Mouse (Mus musculus) liver, embryonic 14.5 days (tissue): Measurements from ENCODE around the gene Aqp6. TPM values are rescaled to one million over a fixed set of nuclear protein-coding genes. Genes with fewer than 3 reads are reported as not detected.
A peak's percentile ranks its signal among the peaks of the same experiment; 100 is the strongest.

Experiments used
- ATAC-seq: fragments of 200-750 bp; cut with Nextera tagmentation; 2 replicates; pipeline ENCODE4 v1.8.0; 2017; ENCODE audit warnings: moderate number of reproducible peaks, mild to moderate bottlenecking, moderate library complexity; ENCODE audit not compliant: insufficient read depth
- DNase-seq, 3 experiments: peaks; one replicate each; pipeline ENCODE4 v3.0.0-alpha.2; 2012 to 2013; ENCODE audit warnings: low read depth in 3 of 3, low spot score in 3 of 3
- H3K27ac ChIP-seq: fragments of 300-500 bp; sonication (generic); 2 replicates; pipeline ENCODE4 v1.5.1; 2014; ENCODE audit warnings: moderate library complexity, mild to moderate bottlenecking, control low read depth, inconsistent platforms
- H3K27me3 ChIP-seq: fragments of 300-500 bp; sonication (generic); 2 replicates; pipeline ENCODE4 v1.6.1; 2014; ENCODE audit warnings: mild to moderate bottlenecking, low read length, moderate library complexity; ENCODE audit not compliant: control insufficient read depth, insufficient read depth
- H3K36me3 ChIP-seq: fragments of 300-500 bp; sonication (generic); replicated peaks from 2 replicates; pipeline ENCODE4 v1.6.1; 2014; ENCODE audit warnings: low read depth; ENCODE audit not compliant: control insufficient read depth, insufficient read depth
- H3K4me1 ChIP-seq, 2 experiments: fragments of 200-500 bp in 1 of 2; fragments of 300-500 bp in 1 of 2; sonication (generic) in 1 of 2; replicated peaks; 2 replicates each; pipeline ENCODE4 v1.6.1; 2012 to 2014; ENCODE audit warnings: antibody characterized with exemption in 1 of 2, inconsistent platforms in 1 of 2, low read length in 1 of 2; ENCODE audit not compliant: control insufficient read depth in 2 of 2, insufficient read depth in 2 of 2
- H3K4me2 ChIP-seq: fragments of 300-500 bp; sonication (generic); 2 replicates; pipeline ENCODE4 v1.6.1; 2014; ENCODE audit warnings: low read depth, mild to moderate bottlenecking, control low read depth, moderate library complexity
- H3K4me3 ChIP-seq, 2 experiments: fragments of 200-500 bp in 1 of 2; fragments of 300-500 bp in 1 of 2; sonication (generic) in 1 of 2; 2 replicates each; pipeline ENCODE4 v1.5.1; 2012 to 2014; ENCODE audit warnings: low read depth in 2 of 2, low read length in 2 of 2, mild to moderate bottlenecking in 2 of 2, control low read depth in 1 of 2, inconsistent platforms in 1 of 2, moderate library complexity in 1 of 2; ENCODE audit not compliant: insufficient read depth in 1 of 2
- H3K9ac ChIP-seq: fragments of 300-500 bp; sonication (generic); replicated peaks from 2 replicates; pipeline ENCODE4 v1.6.1; 2014; ENCODE audit warnings: mild to moderate bottlenecking, control low read depth, moderate library complexity
- H3K9me3 ChIP-seq: fragments of 300-500 bp; sonication (generic); 2 replicates; pipeline ENCODE4 v1.6.1; 2016; ENCODE audit warnings: low read length, mixed read lengths; ENCODE audit not compliant: control insufficient read depth
- CTCF ChIP-seq: IDR thresholded peaks from 2 replicates; pipeline ENCODE4 v1.5.1; 2016; ENCODE audit warnings: antibody characterized with exemption, low read depth, control low read depth
- EP300 ChIP-seq: IDR thresholded peaks from 2 replicates; pipeline ENCODE4 v1.6.1; 2016; ENCODE audit warnings: antibody characterized with exemption, low read depth
- WGBS: fragments of 180-500 bp; shearing (Covaris S2); extraction: QIAGEN DNeasy Blood & Tissue Kit; methylation state at CpG from one replicate; pipeline ENCODE4 v1.1.7; 2014; ENCODE audit not compliant: insufficient replicate concordance; 5-methylcytosine and 5-hydroxymethylcytosine counted together
- polyA plus RNA-seq, 2 experiments: library from polyadenylated mRNA; depleted of rRNA in 1 of 2; stranded (reverse) in 1 of 2; unstranded in 1 of 2; fragments of >200 nt; fragmentation: Nextera tagmentation in 1 of 2; extraction: Ambion mirVana in 1 of 2; gene quantifications; 2 replicates each; pipeline versions ENCODE4 v1.2.1 to v1.2.3; 2012 to 2014

The Aqp6 gene
- polyA plus RNA-seq, 2 experiments = not detected

DNA sequence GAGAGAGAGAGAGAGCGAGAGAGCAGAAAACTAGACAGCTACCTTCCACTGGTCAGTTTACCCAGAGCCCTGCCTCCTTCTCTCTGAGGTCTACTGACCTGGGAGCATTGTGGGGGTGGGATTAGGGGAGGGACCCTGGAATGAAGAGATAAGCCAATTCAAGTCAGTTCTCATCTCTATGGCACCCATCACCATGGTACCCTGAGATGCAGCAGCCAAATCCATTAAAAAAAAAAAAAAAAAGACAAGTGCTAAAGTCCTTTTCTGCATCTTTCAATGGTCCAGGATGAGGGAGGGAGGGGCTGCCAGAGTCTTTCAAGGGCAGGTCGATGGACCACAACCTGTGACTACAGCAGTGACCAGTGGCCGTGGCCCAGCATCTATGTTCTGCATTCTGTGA lies 4.4 kb downstream of the Aqp6 start:
- no peaks in the 10 kb centered on the region for H3K36me3 ChIP-seq
- peaks cover 5% of the 10 kb centered on the region for H3K27me3 ChIP-seq
- WGBS = 52% methylated on average over 3 of the region's 3 CpGs
- peaks cover 4 to 14% of the 10 kb centered on the region in 2 experiments for H3K4me1 ChIP-seq
- H3K4me2 ChIP-seq = no peak overlapping the region
- TF ChIP-seq EP300 (no peak), CTCF (no peak)
- H3K27ac ChIP-seq = no peak overlapping the region
- no peaks in the 10 kb centered on the region for H3K9me3 ChIP-seq
- H3K4me3 ChIP-seq = no peak overlapping the region
- H3K9ac ChIP-seq = no peak overlapping the region
- DNase-seq (no peak), ATAC-seq (no peak)

DNA sequence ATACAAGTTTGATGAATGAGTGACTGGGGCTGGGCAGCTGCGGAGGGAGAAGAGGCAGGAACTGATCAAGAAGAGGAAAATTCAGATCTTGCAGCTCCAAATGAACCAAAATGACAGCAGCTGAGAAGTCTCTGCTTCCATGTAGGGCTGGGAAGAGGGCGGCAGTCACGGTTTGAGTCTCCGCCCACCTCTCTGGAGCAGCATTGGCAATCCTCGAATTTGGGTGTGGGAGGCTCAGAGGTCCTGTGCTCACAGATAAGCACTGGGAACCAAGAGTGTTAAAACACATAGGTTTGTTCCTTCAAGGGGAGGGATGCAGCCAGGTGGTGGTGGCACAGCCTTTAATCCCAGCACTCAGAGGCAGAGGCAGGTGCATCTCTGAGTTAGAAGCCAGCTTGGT lies 5.3 kb downstream of the Aqp6 start:
- WGBS = 14% methylated on average over 5 of the region's 5 CpGs
- no peak overlapping the region for H3K27ac ChIP-seq
- no peaks in the 10 kb centered on the region for H3K36me3 ChIP-seq
- peaks cover 2% of the 10 kb centered on the region for H3K27me3 ChIP-seq
- no peak for TF ChIP-seq CTCF
- no peak for TF ChIP-seq EP300
- H3K4me2 ChIP-seq = no peak overlapping the region
- peaks cover 4 to 14% of the 10 kb centered on the region in 2 experiments for H3K4me1 ChIP-seq
- peak; percentile 61; the same call in 1 of the 2 replicates for ATAC-seq
- DNase-seq = peak; percentile 29 to 45 (median 35)
- no peak overlapping the region for H3K4me3 ChIP-seq
- no peak overlapping the region for H3K9ac ChIP-seq
- H3K9me3 ChIP-seq = no peaks in the 10 kb centered on the region

DNA sequence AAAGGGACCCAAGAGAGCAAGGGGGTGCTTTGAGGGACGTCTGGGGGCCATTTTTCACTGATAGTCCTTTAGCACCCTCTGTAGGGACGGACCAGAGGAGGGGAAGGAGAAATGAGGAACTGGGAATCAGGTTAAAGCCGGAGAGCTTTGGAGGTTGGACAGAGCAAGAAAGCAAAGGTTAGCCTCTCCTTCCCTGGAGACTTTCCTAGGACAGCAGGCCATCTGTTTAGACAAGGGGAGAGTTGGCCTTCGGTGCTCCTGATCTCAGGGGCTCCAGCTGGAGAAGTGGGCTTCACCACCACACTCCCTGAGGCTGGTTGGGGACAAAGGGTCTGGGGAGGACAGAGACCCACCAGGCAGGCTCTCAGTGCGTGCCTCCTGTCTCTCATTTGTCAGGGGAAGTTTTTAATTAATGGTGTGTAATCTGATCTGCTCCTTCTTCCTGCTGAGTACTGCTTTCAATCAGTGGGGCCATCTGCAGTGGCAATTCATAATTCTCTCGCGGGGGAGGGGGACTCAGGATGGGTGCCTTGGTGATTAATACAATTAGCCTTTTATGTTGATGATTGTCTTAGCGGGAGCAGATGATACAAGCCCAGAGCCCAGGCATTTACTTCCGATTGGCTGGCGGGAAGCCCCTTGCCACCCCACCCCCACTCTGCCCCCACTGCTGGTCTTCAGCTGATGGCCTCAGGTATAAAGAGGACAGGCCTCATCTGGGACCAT lies 6.4 kb downstream of the Aqp6 start:
- Histone ChIP-seq H3K4me2 (no peak overlapping the region), H3K4me3 (no peak overlapping the region)
- ATAC-seq = no peak

DNA sequence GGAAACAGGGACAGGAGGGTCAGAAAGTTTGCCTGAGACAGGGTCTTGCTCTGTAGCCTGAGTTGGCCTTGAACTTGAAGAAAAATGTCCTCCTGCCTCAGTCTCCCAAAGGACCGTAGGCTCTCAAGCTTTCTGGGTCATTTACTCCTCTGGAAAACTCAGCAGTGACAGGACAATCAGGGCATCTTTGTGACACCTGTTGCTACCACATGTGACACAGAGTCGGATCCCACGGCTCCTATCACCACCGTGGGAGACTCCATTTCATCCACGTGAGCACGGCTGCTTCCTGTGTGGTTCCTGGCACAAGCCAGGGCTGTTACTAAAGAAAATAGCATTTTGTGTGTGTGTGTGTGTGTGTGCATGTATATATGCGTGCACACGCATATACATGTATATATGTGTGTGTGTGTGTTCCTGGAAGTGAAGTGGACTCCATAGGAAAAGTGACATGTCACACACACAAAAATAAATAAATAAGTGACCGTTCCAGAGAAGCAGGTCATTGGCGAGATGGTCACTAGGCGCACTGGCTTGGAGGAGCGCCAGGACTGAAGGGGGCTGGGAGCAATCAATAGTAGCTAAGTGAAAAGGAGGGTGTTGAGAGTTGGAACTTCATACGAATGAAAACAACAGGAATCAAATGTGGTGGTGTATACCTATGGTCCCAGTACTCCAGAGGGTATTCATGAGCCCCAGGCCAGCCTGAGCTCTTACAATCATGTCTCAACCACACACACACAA lies 7.4 kb downstream of the Aqp6 start:
- H3K4me1 ChIP-seq = peaks cover 4 to 14% of the 10 kb centered on the region in 2 experiments
- H3K9ac ChIP-seq = no peak overlapping the region
- no peaks in the 10 kb centered on the region for H3K36me3 ChIP-seq
- 62% methylated on average over 13 of the region's 13 CpGs for WGBS
- H3K4me3 ChIP-seq = no peak overlapping the region
- no peaks in the 10 kb centered on the region; the same call in 1 of the 2 replicates for H3K9me3 ChIP-seq
- H3K27ac ChIP-seq = no peak overlapping the region
- no peak for DNase-seq
- H3K27me3 ChIP-seq = peaks cover 2% of the 10 kb centered on the region
- H3K4me2 ChIP-seq = no peak overlapping the region
- TF ChIP-seq CTCF (no peak), EP300 (no peak)
- ATAC-seq = no peak

More for the DNA sequence above, 6.4 kb downstream of the Aqp6 start:
- 24% methylated on average over 10 of the region's 10 CpGs for WGBS
- Histone ChIP-seq H3K27ac (no peak overlapping the region), H3K9me3 (no peaks in the 10 kb centered on the region; the same call in 1 of the 2 replicates), H3K27me3 (peaks cover 4% of the 10 kb centered on the region), H3K36me3 (no peaks in the 10 kb centered on the region), H3K4me1 (peaks cover 4 to 14% of the 10 kb centered on the region in 2 experiments), H3K9ac (no peak overlapping the region)
- no peak for DNase-seq
- TF ChIP-seq CTCF = no peak
- TF ChIP-seq EP300 = no peak

DNA sequence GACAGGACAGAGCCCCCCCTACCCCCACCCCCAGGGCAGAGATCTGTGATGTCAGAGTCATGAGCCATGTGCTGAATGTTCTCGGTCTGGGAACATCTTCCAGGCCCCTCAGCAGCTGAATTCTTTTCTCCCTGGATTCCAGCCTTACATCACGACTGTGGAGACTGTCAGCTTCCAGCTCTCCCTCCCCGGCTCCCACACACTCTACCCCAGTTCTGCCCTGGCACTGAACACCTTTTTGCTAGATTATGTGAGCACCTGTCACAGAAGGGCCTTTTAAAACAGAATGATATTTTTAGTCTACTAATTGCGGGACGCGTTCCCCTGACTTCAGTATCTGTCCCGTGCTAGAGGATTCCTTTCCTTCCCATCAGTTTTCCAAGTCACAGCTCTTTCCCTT lies 10.4 kb downstream of the Aqp6 start:
- ATAC-seq = no peak
- H3K27me3 ChIP-seq = peaks cover 6% of the 10 kb centered on the region
- DNase-seq = no peak

More for the DNA sequence above, 10.4 kb downstream of the Aqp6 start:
- Histone ChIP-seq H3K4me1 (peaks cover 4 to 8% of the 10 kb centered on the region in 2 experiments), H3K4me2 (no peak overlapping the region), H3K9ac (no peak overlapping the region), H3K27ac (no peak overlapping the region), H3K9me3 (no peaks in the 10 kb centered on the region; the same call in 1 of the 2 replicates), H3K36me3 (no peaks in the 10 kb centered on the region), H3K4me3 (no peak overlapping the region)
- WGBS = 71% methylated on average over 7 of the region's 7 CpGs
- TF ChIP-seq EP300 (no peak), CTCF (no peak)
